Mouse (Mus musculus) kidney, postnatal 4 days (tissue): ENCODE measurements at regions not wholly inside any gene's neighbourhood (a gene's known extent, or its start where the extent isn't known, plus 50 kb on each side); places are given as distances from the start of the nearest gene placed in this dataset.

Source experiments
- DNase-seq, 2 experiments: peaks; one replicate each; pipeline ENCODE4 v3.0.0; 2021; ENCODE audit warnings: mixed read lengths in 2 of 2

- DNase-seq, result no peak
Measured at GRCm38 (mm10) chr15:57187840-57188457, 289.5 kb downstream of the Slc22a22 start.

GRCm38 (mm10) chr15:57179138-57179537 is 298.3 kb downstream of the Slc22a22 start:
- DNase-seq, result no peak

GRCm38 (mm10) chr15:57172723-57173122 is 304.7 kb downstream of the Slc22a22 start:
- no peak for DNase-seq

GRCm38 (mm10) chr15:57162401-57163343 is 314.8 kb downstream of the Slc22a22 start:
- peak in 1 of 2 experiments; percentile 2 for DNase-seq

DNA sequence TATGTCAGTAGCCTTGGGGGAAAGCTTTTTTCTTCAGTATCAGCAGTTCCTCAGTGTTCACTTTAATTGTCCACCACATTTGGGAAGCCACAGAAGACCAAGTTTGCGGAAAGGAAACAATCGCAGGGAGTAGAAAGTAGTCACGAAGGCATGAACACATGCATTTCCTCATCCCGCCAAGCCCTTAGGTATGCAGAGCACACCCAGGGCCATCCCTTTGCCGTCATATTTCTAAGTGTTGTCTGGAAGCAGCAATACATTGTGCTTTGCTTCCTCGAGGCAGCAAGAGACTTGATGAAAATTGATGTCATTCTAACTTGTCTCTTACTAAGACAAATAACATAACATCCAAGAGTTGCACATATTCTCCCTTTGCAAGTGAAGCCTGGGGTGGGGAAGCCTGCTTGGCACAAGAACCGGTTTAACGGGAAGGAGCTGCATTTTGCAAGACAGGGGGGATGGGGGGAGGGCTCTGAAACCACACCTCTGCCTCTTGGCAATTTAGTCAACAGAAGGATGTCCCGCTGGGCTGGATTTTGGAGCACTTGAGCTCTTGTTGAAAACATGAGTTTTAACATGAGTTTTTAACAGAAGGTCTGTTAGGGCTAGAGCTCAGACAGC is 337.2 kb downstream of the Slc22a22 start:
- DNase-seq, result peak in 1 of 2 experiments; percentile 1

- DNase-seq, result no peak
Measured at GRCm38 (mm10) chr15:57104711-57105110, 372.7 kb downstream of the Slc22a22 start.

GRCm38 (mm10) chr15:57097309-57097708 is 380.1 kb downstream of the Slc22a22 start:
- DNase-seq, result no peak

- DNase-seq, result no peak
Measured at GRCm38 (mm10) chr15:57079806-57080205, 397.6 kb downstream of the Slc22a22 start.

- DNase-seq, result no peak
Measured at GRCm38 (mm10) chr15:57073776-57074175, 403.6 kb downstream of the Slc22a22 start.

DNA sequence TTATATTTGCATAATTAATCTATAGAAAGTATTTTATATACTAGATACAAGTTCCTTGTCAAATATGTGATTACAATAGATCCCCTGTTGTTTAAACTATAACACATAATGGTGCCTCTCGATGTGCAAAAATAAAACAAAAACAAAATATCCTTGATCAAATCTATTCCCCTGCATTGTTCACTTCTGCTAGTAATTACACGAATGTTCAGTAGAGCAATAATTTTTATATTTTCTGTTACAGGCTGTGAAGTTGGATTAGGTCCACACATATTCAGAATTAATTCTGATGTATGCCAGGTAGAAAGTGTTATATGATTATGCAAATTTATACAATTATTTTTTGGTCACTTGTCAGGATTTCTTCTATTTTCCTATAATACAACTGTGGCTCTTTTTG is 415.9 kb downstream of the Slc22a22 start:
- no peak for DNase-seq

DNA sequence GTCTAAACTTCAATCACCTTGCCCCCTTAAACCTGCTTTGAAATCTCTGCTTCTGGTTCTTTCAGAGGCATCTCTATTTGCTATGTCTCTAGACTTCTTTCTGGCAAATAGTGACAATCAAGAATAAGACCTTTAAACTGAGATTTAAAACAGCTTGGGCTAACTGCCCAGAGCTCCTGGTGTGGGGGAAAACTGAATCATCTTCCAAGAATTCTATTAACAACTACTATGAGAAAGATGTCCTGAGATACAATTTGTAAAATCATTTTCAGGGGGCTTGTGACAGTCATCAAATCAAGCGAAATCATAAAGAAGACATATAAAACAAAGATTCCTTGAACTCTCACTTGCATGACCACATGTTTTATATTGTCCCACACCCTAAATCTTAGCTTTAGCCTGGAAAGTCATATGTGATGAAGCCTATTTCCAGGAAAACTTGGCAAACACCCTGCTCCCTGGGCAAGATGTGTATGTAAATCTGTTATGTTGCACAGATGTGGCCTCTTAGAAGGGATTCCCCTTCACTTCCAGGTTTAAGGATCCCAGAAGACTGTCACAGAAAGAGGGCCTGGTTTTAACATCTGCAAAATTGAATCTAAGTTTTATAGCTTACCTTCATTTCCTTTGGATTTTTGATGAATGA is 417.8 kb downstream of the Slc22a22 start:
- no peak for DNase-seq

GRCm38 (mm10) chr15:57052287-57052686 is 425.1 kb downstream of the Slc22a22 start:
- no peak for DNase-seq

DNA sequence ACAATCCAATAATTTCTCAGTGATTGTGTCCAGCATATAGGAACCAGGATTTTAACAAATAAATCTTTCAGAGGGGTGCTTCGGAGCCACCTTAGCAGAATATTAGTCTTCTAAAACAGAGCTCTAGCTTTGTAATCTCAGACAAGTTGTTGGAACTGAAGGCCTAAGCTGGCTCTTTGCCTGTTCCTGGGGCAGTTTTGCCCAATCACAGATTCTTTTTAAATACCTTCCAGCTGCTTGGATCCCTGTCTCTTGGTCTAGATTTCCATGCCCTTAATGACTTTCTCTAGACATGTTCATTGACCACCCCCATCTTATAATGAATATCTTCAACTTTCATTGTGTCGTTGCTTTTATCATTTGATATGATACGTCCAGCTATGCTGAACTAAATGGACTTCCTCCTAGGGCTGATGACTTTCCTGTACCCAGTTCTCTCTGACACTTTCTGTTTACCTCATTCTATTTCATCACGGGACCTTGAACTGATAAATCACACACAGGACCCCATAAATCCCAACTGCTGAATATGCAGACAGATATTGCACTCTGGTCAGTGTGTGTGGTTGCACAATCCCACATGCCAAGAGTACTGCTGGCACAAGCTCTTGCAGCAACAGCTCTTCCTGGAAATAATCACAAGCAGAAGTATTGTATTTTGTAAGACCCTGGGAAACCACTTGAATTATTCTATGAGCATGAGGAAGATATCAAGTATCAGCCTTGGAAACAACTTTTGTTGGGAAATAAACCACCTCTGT is 440.4 kb downstream of the Slc22a22 start:
- no peak for DNase-seq

DNA sequence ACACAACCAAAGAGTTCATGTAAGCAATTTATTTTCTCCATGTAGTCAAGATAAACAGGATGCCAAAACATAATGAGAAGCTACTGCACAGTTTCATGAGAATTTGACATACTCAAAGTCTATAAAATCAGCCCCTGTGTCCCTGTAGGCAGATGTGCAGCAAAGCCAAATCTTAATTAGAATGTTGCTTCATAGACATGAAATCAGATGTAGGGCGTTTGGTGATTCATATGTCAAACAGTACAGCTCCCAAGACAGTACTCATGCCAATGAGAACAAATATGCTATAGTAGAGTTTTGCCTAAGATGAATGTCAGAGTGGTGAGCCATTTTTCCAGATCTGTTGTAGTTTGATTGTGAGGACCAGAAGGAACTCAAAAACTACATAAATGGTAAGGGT is 444.4 kb downstream of the Slc22a22 start:
- no peak for DNase-seq
